Mouse (Mus musculus): ENCODE measurements at regions not wholly inside any gene's neighbourhood (a gene's known extent, or its start where the extent isn't known, plus 50 kb on each side); places are given as distances from the start of the nearest gene placed in this dataset.
A peak's percentile ranks its signal among the peaks of the same experiment; 100 is the strongest.

GRCm38 (mm10) chr3:18740344-18740743 is 792.1 kb downstream of the Cypt12 start:
- no peak for DNase-seq (ENCODE audit: low read depth, low spot score)

- no peak for DNase-seq (ENCODE audit: low read depth, low spot score)
Observed at GRCm38 (mm10) chr3:18743474-18743873, 795.3 kb downstream of the Cypt12 start.

GRCm38 (mm10) chr3:18744216-18744615 is 796.0 kb downstream of the Cypt12 start:
- DNase-seq (ENCODE audit: low read depth, low spot score) = no peak

- DNase-seq (ENCODE audit: low read depth, low spot score) = no peak
Observed at GRCm38 (mm10) chr3:18746206-18746605, 798.0 kb downstream of the Cypt12 start.

GRCm38 (mm10) chr3:18746898-18747297 is 798.7 kb downstream of the Cypt12 start:
- DNase-seq (ENCODE audit: low read depth, low spot score) = no peak

GRCm38 (mm10) chr3:18751660-18752259 is 803.5 kb downstream of the Cypt12 start:
- no peak for DNase-seq (ENCODE audit: low read depth, low spot score)

- peak; percentile 39 for DNase-seq (ENCODE audit: low read depth, low spot score)
Observed at GRCm38 (mm10) chr3:18764301-18765078, 816.3 kb downstream of the Cypt12 start.

- no peak for DNase-seq (ENCODE audit: low read depth, low spot score)
Observed at GRCm38 (mm10) chr3:18778481-18778880, 830.3 kb downstream of the Cypt12 start.

- no peak for DNase-seq (ENCODE audit: low read depth, low spot score)
Observed at GRCm38 (mm10) chr3:18787531-18788176, 839.4 kb downstream of the Cypt12 start.

GRCm38 (mm10) chr3:18802794-18803193 is 825.7 kb downstream of the 1700064H15Rik start:
- no peak for DNase-seq (ENCODE audit: low read depth, low spot score)

GRCm38 (mm10) chr3:18828788-18829320 is 799.6 kb downstream of the 1700064H15Rik start:
- DNase-seq (ENCODE audit: low read depth, low spot score) = peak; percentile 84

- DNase-seq (ENCODE audit: low read depth, low spot score) = no peak
Observed at GRCm38 (mm10) chr3:18868117-18868739, 760.2 kb downstream of the 1700064H15Rik start.

GRCm38 (mm10) chr3:18868758-18869157 is 759.7 kb downstream of the 1700064H15Rik start:
- no peak for DNase-seq (ENCODE audit: low read depth, low spot score)

- no peak for DNase-seq (ENCODE audit: low read depth, low spot score)
Observed at GRCm38 (mm10) chr3:18877060-18877459, 751.4 kb downstream of the 1700064H15Rik start.

- DNase-seq (ENCODE audit: low read depth, low spot score) = no peak
Observed at GRCm38 (mm10) chr3:18877572-18877971, 750.9 kb downstream of the 1700064H15Rik start.

- no peak for DNase-seq (ENCODE audit: low read depth, low spot score)
Observed at GRCm38 (mm10) chr3:18881186-18881585, 747.3 kb downstream of the 1700064H15Rik start.

GRCm38 (mm10) chr3:18892813-18893212 is 735.7 kb downstream of the 1700064H15Rik start:
- no peak for DNase-seq (ENCODE audit: low read depth, low spot score)

- DNase-seq (ENCODE audit: low read depth, low spot score) = no peak
Observed at GRCm38 (mm10) chr3:18905769-18906168, 722.7 kb downstream of the 1700064H15Rik start.

- no peak for DNase-seq (ENCODE audit: low read depth, low spot score)
Observed at GRCm38 (mm10) chr3:18906210-18906609, 722.3 kb downstream of the 1700064H15Rik start.

- DNase-seq (ENCODE audit: low read depth, low spot score) = no peak
Observed at GRCm38 (mm10) chr3:18908737-18909136, 719.7 kb downstream of the 1700064H15Rik start.

- no peak for DNase-seq (ENCODE audit: low read depth, low spot score)
Observed at GRCm38 (mm10) chr3:18928401-18929104, 699.9 kb downstream of the 1700064H15Rik start.

All from R1 (cell line).